Mouse (Mus musculus) lung, postnatal 0 days (tissue): ENCODE results near the gene Hyou1. TPM values are rescaled to one million over a fixed set of nuclear protein-coding genes. Genes with fewer than 3 reads are reported as not detected.
A peak's percentile ranks its signal among the peaks of the same experiment; 100 is the strongest.

Source experiments
- ATAC-seq: fragments of 200-750 bp; cut with Nextera tagmentation; 2 replicates; pipeline ENCODE4 v1.8.0; 2017; ENCODE audit warnings: moderate library complexity
- DNase-seq: peaks from one replicate; pipeline ENCODE4 v3.0.0-alpha.2; 2016; ENCODE audit warnings: low spot score
- H3K27ac ChIP-seq: fragments of 300-500 bp; sonication (generic); 2 replicates; pipeline ENCODE4 v1.5.1; 2014; ENCODE audit warnings: antibody characterized with exemption, mild to moderate bottlenecking, low read length, mixed read lengths
- H3K27me3 ChIP-seq: fragments of 300-500 bp; sonication (generic); replicated peaks from 2 replicates; pipeline ENCODE4 v1.6.1; 2014; ENCODE audit warnings: low read length, mixed read lengths; ENCODE audit not compliant: insufficient read depth
- H3K36me3 ChIP-seq: fragments of 300-500 bp; sonication (generic); 2 replicates; pipeline ENCODE4 v1.6.1; 2014; ENCODE audit warnings: low read length, mixed read lengths; ENCODE audit not compliant: insufficient read depth
- H3K4me1 ChIP-seq: fragments of 300-500 bp; sonication (generic); 2 replicates; pipeline ENCODE4 v1.6.1; 2014; ENCODE audit warnings: antibody characterized with exemption, low read depth, low read length, mixed read lengths; ENCODE audit not compliant: insufficient read depth
- H3K4me2 ChIP-seq: fragments of 300-500 bp; sonication (generic); replicated peaks from 2 replicates; pipeline ENCODE4 v1.6.1; 2014; ENCODE audit warnings: low read depth, mild to moderate bottlenecking, low read length, moderate library complexity, mixed read lengths
- H3K4me3 ChIP-seq: fragments of 300-500 bp; sonication (generic); 2 replicates; pipeline ENCODE4 v1.5.1; 2014; ENCODE audit warnings: low read depth, low read length
- H3K9ac ChIP-seq: fragments of 300-500 bp; sonication (generic); replicated peaks from 2 replicates; pipeline ENCODE4 v1.6.1; 2014; ENCODE audit warnings: low read depth, mild to moderate bottlenecking
- H3K9me3 ChIP-seq: fragments of 300-500 bp; sonication (generic); 2 replicates; pipeline ENCODE4 v1.6.1; 2016; ENCODE audit warnings: low read length, mixed read lengths
- CTCF ChIP-seq: IDR thresholded peaks from 2 replicates; pipeline ENCODE4 v1.5.1; 2016; ENCODE audit warnings: antibody characterized with exemption, mild to moderate bottlenecking
- EP300 ChIP-seq: IDR thresholded peaks from 2 replicates; pipeline ENCODE4 v1.6.1; 2016; ENCODE audit warnings: antibody characterized with exemption, mild to moderate bottlenecking, control low read depth
- WGBS: fragments of 180-500 bp; shearing (Covaris S2); extraction: QIAGEN DNeasy Blood & Tissue Kit; methylation state at CpG from one replicate; pipeline ENCODE4 v1.1.7; 2014; 5-methylcytosine and 5-hydroxymethylcytosine counted together
- microRNA-seq: library from miRNA; unstranded; fragments of <30 nt; microRNA quantifications from one replicate; pipeline ENCODE4, GENCODE M21; 2016
- polyA plus RNA-seq: library from polyadenylated mRNA; unstranded; fragments of >200 nt; fragmentation: Nextera tagmentation; extraction: Ambion mirVana; gene quantifications from 2 replicates; pipeline ENCODE4 v1.2.1, GENCODE M21; 2015

Gene Hyou1
- polyA plus RNA-seq, 1 experiment from 2014 or later: 11.4 TPM

DNA sequence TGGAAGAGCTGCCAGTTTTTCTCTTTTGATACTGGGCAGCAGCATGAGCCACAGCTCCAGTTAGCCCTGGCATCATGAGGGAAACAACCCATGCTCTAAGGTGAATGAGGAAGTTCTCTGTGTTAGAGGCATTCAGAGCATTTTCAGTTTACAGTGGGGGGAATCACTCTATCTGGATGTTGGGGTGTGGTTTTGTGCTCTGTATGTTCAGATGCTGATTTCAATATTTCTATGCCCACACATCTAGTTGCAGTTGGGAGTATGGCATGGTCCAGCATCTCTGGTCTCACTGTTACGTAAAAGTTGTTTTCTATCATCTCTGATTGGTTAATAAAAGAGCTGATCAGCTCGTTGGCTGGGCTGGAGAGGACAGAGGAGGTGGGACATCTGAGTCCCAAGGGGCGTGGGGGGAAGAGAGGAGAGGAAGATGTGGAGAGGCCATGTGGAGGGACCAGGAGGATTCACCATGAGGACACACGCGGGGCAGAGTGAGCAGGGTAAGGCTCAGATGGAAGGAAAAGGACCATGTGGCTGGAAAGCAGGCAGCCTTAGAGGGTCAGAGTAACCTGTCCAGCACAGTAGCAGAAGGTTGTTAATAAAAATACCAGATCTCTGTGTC, 41.1 kb downstream of the Hyou1 start:
- Histone ChIP-seq H3K27ac (no peak overlapping the region), H3K4me1 (peaks cover 8% of the 10 kb centered on the region; the same call in 1 of the 2 replicates), H3K27me3 (no peaks in the 10 kb centered on the region), H3K4me3 (no peak overlapping the region), H3K9ac (no peak overlapping the region), H3K4me2 (no peak overlapping the region), H3K9me3 (no peaks in the 10 kb centered on the region), H3K36me3 (no peaks in the 10 kb centered on the region)
- TF ChIP-seq EP300 (no peak), CTCF (no peak)
- DNase-seq (no peak), ATAC-seq (no peak)
- 61% methylated on average over 5 of the region's 5 CpGs for WGBS

DNA sequence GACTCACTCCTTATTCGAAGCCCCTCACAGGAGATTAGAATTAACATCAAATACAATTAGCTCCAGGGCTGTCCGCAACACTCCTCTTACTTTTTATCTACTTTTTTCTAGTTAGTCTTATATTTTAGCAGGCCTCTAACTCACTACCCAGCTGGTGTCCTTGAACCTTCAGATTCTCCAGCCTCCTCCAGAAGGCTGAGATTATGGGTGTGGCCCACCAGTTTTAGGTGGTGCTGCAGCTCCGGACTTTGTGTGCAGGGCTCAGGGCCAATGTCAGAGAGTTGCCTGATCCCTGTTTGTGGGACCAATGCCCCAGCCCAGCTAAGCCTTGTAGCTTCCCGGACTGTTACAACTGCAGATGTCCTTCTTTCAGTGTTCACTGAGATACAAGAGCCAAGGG, 44.3 kb downstream of the Hyou1 start:
- H3K4me3 ChIP-seq: no peak overlapping the region
- WGBS: 71% methylated on average over 4 of the region's 4 CpGs
- H3K36me3 ChIP-seq: no peaks in the 10 kb centered on the region
- H3K27me3 ChIP-seq: no peaks in the 10 kb centered on the region
- no peaks in the 10 kb centered on the region for H3K4me1 ChIP-seq
- ATAC-seq: no peak
- H3K9ac ChIP-seq: no peak overlapping the region
- H3K4me2 ChIP-seq: no peak overlapping the region
- no peaks in the 10 kb centered on the region for H3K9me3 ChIP-seq
- no peak overlapping the region for H3K27ac ChIP-seq
- TF ChIP-seq CTCF: no peak
- TF ChIP-seq EP300: no peak
- DNase-seq: no peak

DNA sequence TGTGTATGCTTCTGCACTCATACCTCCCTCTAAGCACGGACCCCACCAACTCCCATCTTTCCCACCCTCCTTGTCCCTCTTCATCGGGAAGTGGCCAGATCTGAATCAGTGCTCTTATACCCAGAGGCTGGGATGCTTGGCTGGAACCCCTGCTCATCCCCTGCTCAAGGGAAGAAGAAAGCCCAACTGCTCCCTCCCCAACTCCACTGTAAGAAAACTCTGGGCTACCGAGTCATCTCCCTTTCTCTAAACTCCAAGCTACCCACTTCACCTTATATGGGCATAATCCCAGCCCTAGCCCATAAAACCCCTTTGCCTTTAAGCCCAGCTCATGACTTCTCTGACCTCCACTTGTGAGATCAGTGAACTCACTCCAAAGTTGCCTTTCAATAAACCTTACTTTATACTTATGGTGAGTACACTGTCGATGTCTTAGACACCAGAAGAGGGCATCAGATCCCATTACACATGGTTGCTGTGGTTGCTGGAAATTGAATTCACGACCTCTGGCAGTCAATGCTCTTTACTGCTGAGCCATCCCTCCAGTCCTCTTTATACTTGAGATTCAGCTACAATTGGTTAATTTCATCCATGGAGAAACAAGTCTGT, 53.4 kb downstream of the Hyou1 start:
- Histone ChIP-seq H3K27ac (no peak overlapping the region), H3K9ac (no peak overlapping the region), H3K4me2 (no peak overlapping the region), H3K36me3 (no peaks in the 10 kb centered on the region), H3K9me3 (no peaks in the 10 kb centered on the region), H3K4me3 (no peak overlapping the region), H3K27me3 (no peaks in the 10 kb centered on the region), H3K4me1 (no peaks in the 10 kb centered on the region)
- no peak for DNase-seq
- TF ChIP-seq EP300 (no peak), CTCF (peak; percentile 10; the same call in 1 of the 2 replicates)
- 37% methylated on average over 5 of the region's 5 CpGs for WGBS
- no peak for ATAC-seq

DNA sequence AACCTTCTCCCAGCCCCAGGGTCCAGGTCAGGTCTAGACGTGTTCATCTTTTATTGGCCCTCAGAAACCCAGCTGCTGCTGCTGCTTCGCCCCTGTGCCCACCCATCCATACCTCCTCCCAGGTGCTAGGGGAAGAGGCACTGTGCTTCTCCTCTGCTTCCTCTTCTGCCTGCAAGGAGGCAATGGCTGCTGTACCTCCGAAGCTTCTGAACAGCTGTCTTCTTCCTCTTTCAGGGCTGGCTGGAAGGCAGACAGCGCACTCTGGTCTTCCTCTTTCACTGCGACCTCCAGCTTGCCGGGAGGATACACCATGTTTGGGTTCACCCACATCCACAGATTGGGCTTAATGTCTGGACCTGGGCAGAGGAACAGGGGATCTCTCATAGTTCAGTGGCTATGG, 56.5 kb downstream of the Hyou1 start:
- Histone ChIP-seq H3K27me3 (no peaks in the 10 kb centered on the region), H3K36me3 (no peaks in the 10 kb centered on the region), H3K9ac (no peak overlapping the region), H3K9me3 (no peaks in the 10 kb centered on the region), H3K4me1 (no peaks in the 10 kb centered on the region), H3K4me3 (no peak overlapping the region), H3K27ac (no peak overlapping the region), H3K4me2 (no peak overlapping the region)
- TF ChIP-seq CTCF (no peak), EP300 (no peak)
- whole genome bisulfite sequencing: 73% methylated on average over 5 of the region's 6 CpGs
- ATAC-seq (no peak), DNase-seq (peak; percentile 41)

DNA sequence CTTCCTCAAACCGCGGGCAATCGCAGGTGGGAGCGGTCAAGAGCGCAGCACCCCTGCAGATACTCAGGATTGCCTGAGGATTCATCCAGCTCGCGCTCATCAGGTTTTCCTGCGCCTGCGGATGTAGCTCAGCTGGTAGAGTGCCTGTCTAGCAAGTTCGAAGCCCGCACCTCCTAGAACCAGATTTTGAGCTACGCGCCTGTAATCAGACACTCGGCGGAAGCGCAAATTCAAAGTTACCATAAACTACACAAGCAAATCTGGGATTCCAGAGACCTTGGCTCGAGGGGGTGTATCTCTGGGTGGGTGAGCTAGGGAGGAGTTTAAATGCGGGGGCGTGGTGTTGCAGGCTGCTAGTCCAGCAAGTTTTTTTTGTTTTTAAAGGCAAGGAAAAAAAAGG, 61.7 kb downstream of the Hyou1 start, which contains the start of gene Foxr1:
Foxr1 (minus strand) TSS at position 176 of the 400 bp plus-strand sequence.
- WGBS: 70% methylated on average over 19 of the region's 19 CpGs
- no peak for ATAC-seq

More for the DNA sequence above, 61.7 kb downstream of the Hyou1 start, which contains the start of gene Foxr1:
- no peaks in the 10 kb centered on the region for H3K4me1 ChIP-seq
- H3K4me3 ChIP-seq: no peak within 1 kb of the TSS
- no peak within 1 kb of the TSS for H3K4me2 ChIP-seq
- DNase-seq: no peak
- H3K36me3 ChIP-seq: no peaks in the 10 kb centered on the region
- no peak within 1 kb of the TSS for H3K9ac ChIP-seq
- TF ChIP-seq EP300 (no peak), CTCF (no peak)
- H3K9me3 ChIP-seq: no peaks in the 10 kb centered on the region
- no peak within 1 kb of the TSS for H3K27ac ChIP-seq
- H3K27me3 ChIP-seq: no peaks in the 10 kb centered on the region

Small RNA genes within 50 kb of the gene (microRNA-seq; reads per million reads assigned to microRNA genes)
- gene Gm44335: not detected
- not detected for gene Mir7085

Other genes starting within 250 kb of the Hyou1 start
- 113 and 116 TPM in 2 replicates for gene Mcam, start 245.0 kb upstream of the Hyou1 start, polyA plus RNA-seq
- 6.8 and 9.3 TPM in 2 replicates for gene Cbl, start 145.4 kb upstream of the Hyou1 start, polyA plus RNA-seq
- 59.6 and 60.0 TPM in 2 replicates for gene Ccdc153, start 138.8 kb upstream of the Hyou1 start, polyA plus RNA-seq
- gene Pdzd3, start 128.0 kb upstream of the Hyou1 start, polyA plus RNA-seq: 0.13 TPM in 1 of 2 replicates, not detected in the other
- gene Nlrx1, start 110.9 kb upstream of the Hyou1 start, polyA plus RNA-seq: 9.4 and 10.1 TPM in 2 replicates
- 0.47 and 0.63 TPM in 2 replicates for gene Abcg4, start 90.9 kb upstream of the Hyou1 start, polyA plus RNA-seq
- 10.0 and 11.3 TPM in 2 replicates for gene Hinfp, start 73.8 kb upstream of the Hyou1 start, polyA plus RNA-seq
- 8.1 and 10.3 TPM in 2 replicates for gene C2cd2l, start 59.2 kb upstream of the Hyou1 start, polyA plus RNA-seq
- gene Dpagt1, start 53.5 kb upstream of the Hyou1 start, polyA plus RNA-seq: 38.3 and 42.1 TPM in 2 replicates
- gene H2afx, start 44.8 kb upstream of the Hyou1 start, polyA plus RNA-seq: 50.0 and 52.7 TPM in 2 replicates
- gene Hmbs, start 35.3 kb upstream of the Hyou1 start, polyA plus RNA-seq: 57.5 and 59.3 TPM in 2 replicates
- 24.5 and 26.1 TPM in 2 replicates for gene Vps11, start 17.8 kb upstream of the Hyou1 start, polyA plus RNA-seq
- gene Slc37a4, start 17.4 kb downstream of the Hyou1 start, polyA plus RNA-seq: 14.7 and 17.7 TPM in 2 replicates
- gene Rps25, start 27.6 kb downstream of the Hyou1 start, polyA plus RNA-seq: 1,758 and 2,031 TPM in 2 replicates
- gene Trappc4, start 28.1 kb downstream of the Hyou1 start, polyA plus RNA-seq: 133 and 136 TPM in 2 replicates
- gene Ccdc84, start 39.1 kb downstream of the Hyou1 start, polyA plus RNA-seq: 24.2 and 24.5 TPM in 2 replicates
- not detected in 2 replicates for gene Foxr1, start 61.6 kb downstream of the Hyou1 start, polyA plus RNA-seq
- 2.2 and 2.3 TPM in 2 replicates for gene Upk2, start 75.5 kb downstream of the Hyou1 start, polyA plus RNA-seq
- 10.7 and 12.3 TPM in 2 replicates for gene Bcl9l, start 103.3 kb downstream of the Hyou1 start, polyA plus RNA-seq
- gene Cxcr5, start 182.4 kb downstream of the Hyou1 start, polyA plus RNA-seq: 0.17 TPM in 2 replicates
- gene Ddx6, start 225.4 kb downstream of the Hyou1 start, polyA plus RNA-seq: 13.9 and 18.3 TPM in 2 replicates